Mouse (Mus musculus) adrenal gland, postnatal 10 days (tissue): ENCODE measurements around the gene Gm8122. TPM values are rescaled to one million over a fixed set of nuclear protein-coding genes. Genes with fewer than 3 reads are reported as not detected.
"Not testable (repeated sequence)": the region's sequence is repeated elsewhere in the genome, so short reads cannot be mapped to it uniquely, and the experiment has no call there.

Experiments used
- DNase-seq: peaks from one replicate; pipeline ENCODE4 v3.0.0; 2021; ENCODE audit warnings: mixed read lengths
- long read RNA-seq, 2 experiments: library from polyadenylated mRNA; stranded (forward); transcript quantifications; one replicate each; pipeline ENCODE4 v2.0.0; 2021
- total RNA-seq, 2 experiments: library from RNA; stranded (reverse); gene quantifications; 2 replicates each; pipeline ENCODE4 v1.2.3; 2021

Gm8122 gene
- total RNA-seq: not detected
- long read RNA-seq, experiment 1: 0 reads
- long read RNA-seq, experiment 2: 0 reads

DNA sequence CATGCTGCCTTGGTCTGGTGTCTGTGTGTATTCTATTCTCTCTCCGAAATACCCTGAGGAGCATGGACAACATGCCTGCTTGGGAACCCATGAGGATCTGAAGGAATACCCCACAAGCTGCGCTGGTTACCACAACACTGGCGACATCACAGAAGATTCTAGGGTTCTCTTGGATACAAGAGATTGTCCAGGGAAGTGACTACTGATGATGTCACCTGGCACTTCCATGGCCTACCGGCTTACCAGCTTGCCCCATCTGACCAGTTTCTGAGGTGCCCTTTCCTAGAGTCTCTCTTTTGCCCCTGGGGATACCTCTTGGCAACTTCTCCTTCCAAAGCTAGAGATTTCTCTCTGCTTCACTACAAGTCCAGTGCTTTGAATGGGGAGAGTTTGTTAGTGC lies at the start of gene Gm8122:
Gene Gm8122 (minus strand): TSS at position 101 of the 400 bp plus-strand sequence.
- not testable (repeated sequence) for DNase-seq

GRCm38 (mm10) chr14:43278681-43279080 lies 43.6 kb upstream of the Gm8122 start:
- DNase-seq: not testable (repeated sequence)

GRCm38 (mm10) chr14:43278146-43278545 lies 43.0 kb upstream of the Gm8122 start:
- not testable (repeated sequence) for DNase-seq

- DNase-seq: not testable (repeated sequence)
Observed at GRCm38 (mm10) chr14:43277468-43277867, 42.4 kb upstream of the Gm8122 start.

DNA sequence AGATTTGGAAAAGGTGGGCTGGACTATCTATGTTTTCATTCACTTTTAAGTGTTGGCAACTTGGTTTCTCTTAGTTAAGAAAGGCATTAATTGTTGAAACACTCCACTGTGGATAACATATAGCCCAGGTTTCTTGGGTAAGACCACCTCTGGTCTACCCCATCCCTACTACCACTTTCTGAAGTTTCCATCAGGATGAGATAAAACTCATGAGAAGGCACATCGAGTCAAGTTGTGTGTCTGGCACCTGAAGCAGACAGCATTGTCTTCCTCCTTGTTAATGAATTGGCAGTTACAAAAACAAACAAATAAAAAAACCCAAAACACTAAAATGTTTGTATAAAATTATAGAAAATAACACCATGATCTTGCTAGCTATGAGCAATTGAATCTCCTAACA lies 40.6 kb upstream of the Gm8122 start:
- DNase-seq: not testable (repeated sequence)

- DNase-seq: not testable (repeated sequence)
Observed at GRCm38 (mm10) chr14:43274986-43275511, 39.9 kb upstream of the Gm8122 start, which contains the start of gene Gm9732. Gene Gm9732, plus strand, starts transcription at chr14:43275036.

- not testable (repeated sequence) for DNase-seq
Observed at GRCm38 (mm10) chr14:43273161-43273560, 38.1 kb upstream of the Gm8122 start.

- not testable (repeated sequence) for DNase-seq
Observed at GRCm38 (mm10) chr14:43269211-43269610, 34.1 kb upstream of the Gm8122 start.

GRCm38 (mm10) chr14:43268521-43269084 lies 33.5 kb upstream of the Gm8122 start:
- DNase-seq: not testable (repeated sequence)

DNA sequence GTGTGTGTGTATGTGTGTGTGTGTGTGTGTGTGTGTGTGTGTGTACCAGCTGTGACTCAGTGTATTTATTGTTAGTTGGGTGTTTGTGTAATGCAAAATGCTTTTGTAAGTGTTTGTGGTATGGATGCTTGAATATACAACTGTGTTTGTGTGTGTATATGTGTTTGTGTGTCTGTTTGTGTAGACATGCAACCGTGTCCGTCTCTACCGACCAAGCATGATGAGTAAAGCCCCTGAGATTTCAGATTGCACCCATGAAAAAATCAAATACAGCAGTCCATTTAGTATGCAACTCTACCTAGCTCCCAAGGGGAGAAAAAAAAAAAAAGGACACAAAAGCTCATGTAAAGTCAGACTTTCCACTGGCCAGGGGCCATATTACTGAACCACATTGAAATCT lies 28.3 kb upstream of the Gm8122 start:
- not testable (repeated sequence) for DNase-seq

GRCm38 (mm10) chr14:43258349-43258748 lies 23.2 kb upstream of the Gm8122 start, which contains the start of gene Gm8126:
Gene Gm8126, plus strand, starts transcription at chr14:43258649.
- DNase-seq: not testable (repeated sequence)

- DNase-seq: not testable (repeated sequence)
Observed at GRCm38 (mm10) chr14:43256511-43256910, 21.4 kb upstream of the Gm8122 start.

- DNase-seq: not testable (repeated sequence)
Observed at GRCm38 (mm10) chr14:43250549-43251253, 15.6 kb upstream of the Gm8122 start.

DNA sequence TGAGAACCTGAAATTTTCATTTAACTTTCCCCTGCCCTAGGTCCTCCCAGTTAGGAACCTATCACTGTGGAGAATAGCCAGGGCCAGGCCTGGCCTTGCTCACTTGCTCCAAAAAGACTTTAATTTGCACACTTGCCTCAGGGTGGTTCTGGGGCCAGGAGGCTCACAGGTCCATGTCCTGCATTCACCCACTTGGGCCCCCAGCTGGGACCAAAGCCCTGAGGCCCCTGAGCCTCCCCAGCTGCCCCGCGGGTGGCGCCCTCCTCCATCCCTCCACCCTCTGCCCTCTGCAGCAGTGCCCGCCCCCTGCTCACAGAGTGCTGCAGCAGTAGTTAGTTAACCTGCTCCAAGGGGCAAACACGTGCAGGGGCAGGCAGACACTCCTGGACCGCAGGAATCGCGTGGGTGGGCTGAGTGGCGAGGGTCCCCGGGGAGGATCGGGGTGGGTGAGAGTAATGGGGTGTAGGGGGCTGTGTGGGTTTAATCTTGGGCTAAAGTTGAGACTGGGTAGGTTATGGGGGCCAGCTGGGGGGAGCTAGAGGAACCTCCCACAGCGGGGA lies 14.6 kb upstream of the Gm8122 start:
- not testable (repeated sequence) for DNase-seq

DNA sequence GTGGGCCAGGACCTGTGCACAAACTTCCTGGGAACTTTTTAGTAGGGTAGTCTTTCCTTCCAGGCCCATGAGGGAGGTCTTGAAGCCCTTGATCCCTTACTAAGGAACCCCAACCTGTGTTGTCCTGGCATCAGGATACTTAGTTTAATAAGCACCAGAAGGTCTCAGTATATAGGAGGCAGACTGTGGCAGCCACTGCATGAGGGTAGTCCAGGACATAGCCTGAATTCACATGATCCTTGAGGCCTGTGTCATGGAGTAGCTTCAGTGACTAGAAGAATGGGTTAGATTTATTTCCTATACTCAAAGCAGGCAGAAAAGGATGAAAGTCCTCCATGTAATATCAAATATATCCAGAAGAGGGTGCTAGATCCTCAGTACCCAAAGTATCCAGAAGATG lies 2.7 kb upstream of the Gm8122 start:
- DNase-seq: not testable (repeated sequence)

Other genes with a start within 250 kb of the Gm8122 start
- not detected for gene Gm8082, start 241.7 kb downstream of the Gm8122 start, total RNA-seq
- not detected for gene Gm10376, start 219.7 kb downstream of the Gm8122 start, total RNA-seq
- not detected for gene Gm8094, start 158.7 kb downstream of the Gm8122 start, total RNA-seq
- gene Gm8104, start 134.7 kb downstream of the Gm8122 start, total RNA-seq: not detected
- not detected for gene Gm7233, start 55.4 kb downstream of the Gm8122 start, total RNA-seq
- under 1 TPM in 1 of 2 experiments, not detected in 1; 0.39 TPM for gene Gm8126, start 23.3 kb upstream of the Gm8122 start, total RNA-seq
- gene Gm9732, start 39.7 kb upstream of the Gm8122 start, total RNA-seq: not detected
- not detected for gene Gm8127, start 58.5 kb upstream of the Gm8122 start, total RNA-seq
- not detected for gene 1700001F09Rik, start 112.5 kb upstream of the Gm8122 start, total RNA-seq
- not detected for gene Gm8138, start 181.0 kb upstream of the Gm8122 start, total RNA-seq